Mouse (Mus musculus) neutrophil, adult 59 days (primary cell): ENCODE data around the gene Uxt. TPM values are rescaled to one million over a fixed set of nuclear protein-coding genes. Genes with fewer than 3 reads are reported as not detected.

Experiments used
- total RNA-seq, 2 experiments: library from RNA; stranded (reverse); gene quantifications; 1 replicate in 1 of 2; 2 replicates in 1 of 2; pipeline ENCODE4 v1.2.4; 2023

Gene Uxt
- 10 to 100 TPM; 20.3 to 25.0 TPM for total RNA-seq

DNA sequence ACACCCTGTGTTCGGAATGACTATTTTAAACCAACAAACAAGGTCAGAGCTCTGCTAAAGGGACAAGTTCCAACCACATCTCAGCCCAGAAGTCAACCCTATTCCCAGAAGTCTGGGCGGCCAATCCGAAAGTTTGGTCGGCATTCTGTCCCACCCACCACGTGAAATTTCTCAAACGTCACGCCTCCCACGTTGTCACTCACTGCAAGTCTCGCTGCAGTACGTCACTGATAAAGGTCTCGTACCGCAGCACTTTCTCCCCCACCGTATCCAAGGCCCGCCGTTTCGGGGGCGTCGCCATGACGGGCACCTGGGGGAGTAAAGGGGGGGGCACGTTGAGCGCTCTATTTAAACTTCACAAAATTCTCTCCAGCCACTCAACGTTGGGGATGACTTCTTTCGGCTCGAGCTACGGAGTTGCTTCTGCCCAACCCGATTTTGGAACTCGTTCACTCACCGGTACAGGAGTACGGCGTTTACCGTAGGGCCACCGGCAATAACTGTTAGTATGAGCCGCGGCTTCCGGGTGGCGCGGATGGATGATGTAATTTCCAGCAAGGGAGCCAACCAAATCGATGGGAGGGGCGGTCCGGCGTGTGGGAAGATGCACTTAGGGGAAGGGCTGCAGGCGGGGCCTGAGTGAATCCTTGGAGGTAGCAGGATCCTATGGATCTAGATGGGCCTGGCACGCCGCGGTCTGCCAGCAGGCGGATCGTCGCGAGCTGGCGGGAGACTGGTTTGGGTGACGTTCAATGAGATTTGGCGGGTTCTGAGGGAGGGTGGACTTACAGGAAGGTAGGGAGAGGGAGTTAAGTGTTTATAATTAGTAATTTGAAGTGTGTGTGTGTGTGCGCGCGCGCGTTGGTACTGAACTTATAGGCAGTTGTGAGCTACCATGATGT lies at the start of gene Uxt:
TSS of gene Uxt (minus strand) at position 541 of the 902 bp plus-strand sequence.

GRCm38 (mm10) chrX:20950191-20950880 lies 11.5 kb downstream of the Uxt start, which contains the start of gene Elk1:
Gene Elk1, minus strand, starts transcription at chrX:20950608.

DNA sequence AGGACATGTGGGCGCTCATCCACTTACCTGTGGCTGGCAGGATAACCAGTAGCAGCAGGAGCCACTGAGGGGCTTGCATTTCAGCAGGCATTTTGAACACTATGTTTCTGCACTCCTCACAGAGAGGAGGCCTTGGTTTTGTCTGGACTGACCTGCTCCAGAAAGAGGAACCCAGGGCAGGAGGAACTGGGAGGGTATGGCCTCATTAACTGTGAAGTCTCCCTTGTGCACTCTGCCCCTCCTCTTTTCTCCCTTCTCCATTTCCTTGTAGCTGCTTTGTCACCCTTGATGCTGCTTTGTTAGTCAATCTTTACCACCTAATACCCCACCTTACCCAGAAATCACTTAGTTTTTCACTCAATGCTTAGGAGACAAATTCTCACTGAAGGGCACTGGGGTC lies 30.5 kb downstream of the Uxt start, which contains the start of gene Cfp:
TSS of gene Cfp (minus strand) at position 192 of the 400 bp plus-strand sequence.

DNA sequence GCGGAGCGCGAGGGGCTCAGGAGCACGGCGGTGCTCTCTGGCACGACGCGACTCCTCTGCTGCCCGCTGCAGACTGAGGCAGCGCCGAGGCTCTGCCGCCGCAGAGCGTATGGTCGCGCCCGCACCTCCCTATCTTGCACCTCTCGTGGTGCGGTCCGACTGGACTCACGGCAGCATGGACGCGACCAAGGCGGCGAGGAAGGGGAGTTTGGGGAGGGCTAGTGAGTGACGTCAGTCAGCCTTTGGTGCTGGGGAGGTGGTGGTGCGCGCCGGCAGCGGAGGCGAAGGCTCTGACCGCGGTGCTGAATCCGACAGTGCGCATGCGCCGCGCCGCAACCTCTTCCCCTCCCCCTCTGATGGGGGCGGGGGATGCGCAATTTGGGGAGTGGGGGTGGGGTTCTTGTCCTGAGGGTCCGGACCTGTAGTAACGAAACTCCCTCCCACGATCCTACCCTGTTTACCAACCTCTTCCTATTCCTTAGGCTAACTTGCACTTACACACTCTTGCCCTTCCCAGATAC lies 40.9 kb downstream of the Uxt start, which contains the start of gene Syn1:
TSS of gene Syn1 (minus strand) at position 161 of the 521 bp plus-strand sequence.

Other genes with a start within 250 kb of the Uxt start
- gene Araf, start 164.2 kb downstream of the Uxt start, total RNA-seq: 10 to 100 TPM; 51.7 to 59.3 TPM
- under 1 TPM in 1 of 2 experiments, not detected in 1; 0.64 TPM for gene Timp1, start 91.9 kb downstream of the Uxt start, total RNA-seq
- gene Syn1, start 41.0 kb downstream of the Uxt start, total RNA-seq: 1 to 10 TPM; 1.4 to 1.8 TPM
- 100 to 1,000 TPM; 228 to 255 TPM for gene Cfp, start 30.5 kb downstream of the Uxt start, total RNA-seq
- gene Elk1, start 11.4 kb downstream of the Uxt start, total RNA-seq: 10 to 100 TPM; 11.3 to 13.0 TPM
- gene Zfp182, start 100.3 kb upstream of the Uxt start, total RNA-seq: 10 to 100 TPM; 11.4 to 12.8 TPM
- gene Spaca5, start 106.4 kb upstream of the Uxt start, total RNA-seq: not detected
- under 1 TPM in 1 of 2 experiments, not detected in 1; 0.07 TPM for gene Zfp300, start 127.5 kb upstream of the Uxt start, total RNA-seq
- gene Ssxa1, start 153.8 kb upstream of the Uxt start, total RNA-seq: not detected
- gene Gm21876, start 213.6 kb upstream of the Uxt start, total RNA-seq: not detected